Mouse (Mus musculus) ES-E14 (cell line): ENCODE data around the gene Gtf2ird1.

Experiments used
- CHD2 ChIP-seq: IDR thresholded peaks from 2 replicates; pipeline ENCODE4 v1.6.1; 2014; ENCODE audit warnings: mild to moderate bottlenecking, low read depth, low read length, inconsistent platforms
- ZC3H11A ChIP-seq: IDR thresholded peaks from 2 replicates; pipeline ENCODE4 v1.6.1; 2012; ENCODE audit warnings: low read depth, mild to moderate bottlenecking, inconsistent platforms, low read length, borderline replicate concordance
- ZNF384 ChIP-seq: IDR thresholded peaks from 2 replicates; pipeline ENCODE4 v1.6.1; 2012; ENCODE audit warnings: low read depth, low read length, inconsistent platforms

DNA sequence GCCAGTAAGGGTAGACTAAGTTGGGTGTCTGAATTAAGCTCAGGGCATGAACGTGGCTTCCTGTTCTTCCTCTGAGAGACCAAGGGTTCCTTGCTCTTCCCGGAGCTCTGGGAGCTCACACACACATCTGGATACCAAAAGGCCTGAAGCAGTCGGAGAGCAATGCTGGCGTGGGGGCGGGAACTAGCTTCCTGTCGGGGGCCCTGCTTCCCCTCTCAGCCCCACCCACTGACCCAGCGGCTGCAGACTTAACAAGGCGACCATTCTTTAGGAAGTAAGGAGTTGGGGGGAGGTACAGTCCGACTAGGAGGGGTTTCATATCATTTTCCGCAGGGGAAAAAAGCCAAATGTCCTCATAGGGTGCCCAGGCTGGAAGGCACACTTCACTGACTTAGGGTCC lies 61.9 kb downstream of the Gtf2ird1 start:
- TF ChIP-seq CHD2 (no peak), ZC3H11A (no peak), ZNF384 (no peak)
